Mouse (Mus musculus) stomach, postnatal 0 days (tissue): Measurements from ENCODE around the gene Cenpq.

Experiments used
- CTCF ChIP-seq: IDR thresholded peaks from 2 replicates; pipeline ENCODE4 v1.5.1; 2016; ENCODE audit warnings: antibody characterized with exemption, low read depth, mild to moderate bottlenecking, moderate library complexity
- EP300 ChIP-seq: optimal IDR thresholded peaks from 2 replicates; pipeline ENCODE3; 2016; ENCODE audit warnings: antibody characterized with exemption

- TF ChIP-seq CTCF (no peak), EP300 (no peak)
Observed at GRCm38 (mm10) chr17:40882172-40882571, 52.7 kb downstream of the Cenpq start.
